8 mouse cellular contexts compared by ENCODE assay signal in genomic region chr9:110656249-110657221, GRCm38 (mm10). TPM values are rescaled to one million over a fixed set of nuclear protein-coding genes. Genes with fewer than 3 reads are reported as not detected.
DNase-seq lines count a peak whose midpoint lies in the region; ATAC-seq and TF ChIP-seq lines count a peak whose summit lies in the region.

Gene Ccdc12 (plus strand): TSS chr9:110656503.

- peak; percentile 96 to 97 for DNase-seq in heart, postnatal 10 days
- peak; percentile 94 for DNase-seq in large intestine, adult 2 months (ENCODE audit: low read depth, low spot score)
- DNase-seq in liver, postnatal 0 days = peak; percentile 95
- peak; percentile 95 for DNase-seq in testis, postnatal 10 days (ENCODE audit: low spot score)

- peak; percentile 91 for ATAC-seq in cerebellum, adult (ENCODE audit: insufficient number of reproducible peaks, low FRiP score, low TSS enrichment)
- peak; percentile 98 for ATAC-seq in forebrain, embryonic 13.5 days
- peak; percentile 84 for ATAC-seq in liver, postnatal 0 days
- ATAC-seq in neural tube, embryonic 14.5 days (ENCODE audit: low read depth) = peak; percentile 98

- under 1% methylated on average over 52 of the region's 52 CpGs for whole genome bisulfite sequencing in forebrain, embryonic 13.5 days
- WGBS in large intestine, adult 2 months = under 1% methylated on average over 52 of the region's 52 CpGs
- WGBS in liver, postnatal 0 days (ENCODE audit: insufficient replicate concordance) = under 1% methylated on average over 52 of the region's 52 CpGs
- WGBS in neural tube, embryonic 14.5 days = under 1% methylated on average over 52 of the region's 52 CpGs

- peaks cover 3% of the 10 kb centered on the region for H3K4me1 ChIP-seq in ES-Bruce4 (ENCODE audit: control insufficient read depth, insufficient read depth, low read length)
- peaks cover 56% of the 10 kb centered on the region for H3K4me1 ChIP-seq in forebrain, embryonic 13.5 days
- peaks cover 69% of the 10 kb centered on the region for H3K4me1 ChIP-seq in liver, postnatal 0 days (ENCODE audit: insufficient read depth)
- H3K4me1 ChIP-seq in neural tube, embryonic 14.5 days (ENCODE audit: control insufficient read depth, insufficient read depth, low read length) = peaks cover 8% of the 10 kb centered on the region; the same call in 1 of the 2 replicates

- peak within 1 kb of the TSS; percentile 74 for H3K4me2 ChIP-seq in forebrain, embryonic 13.5 days
- peak within 1 kb of the TSS; percentile 73 for H3K4me2 ChIP-seq in liver, postnatal 0 days (ENCODE audit: low read depth, low read length)
- peak within 1 kb of the TSS; percentile 72 for H3K4me2 ChIP-seq in neural tube, embryonic 14.5 days (ENCODE audit: low read depth, low read length)

- peak within 1 kb of the TSS; percentile 69 for H3K9ac ChIP-seq in ES-Bruce4 (ENCODE audit: low read depth, poor library complexity, severe bottlenecking)
- H3K9ac ChIP-seq in forebrain, embryonic 13.5 days = peak within 1 kb of the TSS; percentile 79
- H3K9ac ChIP-seq in liver, postnatal 0 days (replicated peaks) = peak within 1 kb of the TSS; percentile 83
- peak within 1 kb of the TSS; percentile 74 for H3K9ac ChIP-seq in neural tube, embryonic 14.5 days (replicated peaks; ENCODE audit: low read depth, low read length)

- TF ChIP-seq EP300 in ES-Bruce4 (IDR thresholded peaks at IDR 0.05; ENCODE audit: insufficient read depth, low read depth, low read length) = 0 out of 2 replicates have a peak, but pooled peaks have one; percentile 3
- peak; percentile 44; the same call in 1 of the 2 replicates for TF ChIP-seq EP300 in liver, postnatal 0 days (IDR thresholded peaks at IDR 0.05; ENCODE audit: low read depth)

- H3K36me3 ChIP-seq in ES-Bruce4 (ENCODE audit: control insufficient read depth, insufficient read depth, low read length, poor library complexity, severe bottlenecking) = no peaks in the 10 kb centered on the region
- no peaks in the 10 kb centered on the region; the same call in 1 of the 2 replicates for H3K36me3 ChIP-seq in forebrain, embryonic 13.5 days (ENCODE audit: poor library complexity, severe bottlenecking)
- H3K36me3 ChIP-seq in liver, postnatal 0 days (replicated peaks; ENCODE audit: insufficient read depth, low read length) = 0 out of 2 replicates have a peak, but pooled peaks cover 3% of the 10 kb centered on the region
- H3K36me3 ChIP-seq in neural tube, embryonic 14.5 days (ENCODE audit: control insufficient read depth, insufficient read depth, low read length) = no peaks in the 10 kb centered on the region

- H3K27me3 ChIP-seq in ES-Bruce4 (ENCODE audit: control insufficient read depth, insufficient read depth, low read length, poor library complexity, severe bottlenecking) = no peaks in the 10 kb centered on the region
- H3K27me3 ChIP-seq in forebrain, embryonic 13.5 days = peaks cover 24% of the 10 kb centered on the region
- H3K27me3 ChIP-seq in liver, postnatal 0 days (ENCODE audit: insufficient read depth, low read length) = peaks cover 15% of the 10 kb centered on the region
- H3K27me3 ChIP-seq in neural tube, embryonic 14.5 days (ENCODE audit: control insufficient read depth, insufficient read depth, low read length) = no peaks in the 10 kb centered on the region

- no peak for TF ChIP-seq CTCF in ES-Bruce4 (IDR thresholded peaks at IDR 0.05; ENCODE audit: low read depth, low read length)
- peak; percentile 21; the same call in 1 of the 2 replicates for TF ChIP-seq CTCF in liver, postnatal 0 days (IDR thresholded peaks at IDR 0.05; ENCODE audit: low read depth)

- no peaks in the 10 kb centered on the region for H3K9me3 ChIP-seq in ES-Bruce4 (replicated peaks; ENCODE audit: control insufficient read depth, insufficient read depth, low read length, poor library complexity, severe bottlenecking)
- no peaks in the 10 kb centered on the region for H3K9me3 ChIP-seq in forebrain, embryonic 13.5 days (replicated peaks)
- no peaks in the 10 kb centered on the region for H3K9me3 ChIP-seq in liver, postnatal 0 days (ENCODE audit: low read length)
- no peaks in the 10 kb centered on the region for H3K9me3 ChIP-seq in neural tube, embryonic 14.5 days (ENCODE audit: control insufficient read depth, low read length)

- peak within 1 kb of the TSS; percentile 70 for H3K27ac ChIP-seq in ES-Bruce4 (ENCODE audit: insufficient read depth, low read length)
- peak within 1 kb of the TSS; percentile 91 for H3K27ac ChIP-seq in forebrain, embryonic 13.5 days
- H3K27ac ChIP-seq in liver, postnatal 0 days (ENCODE audit: low read depth) = peak within 1 kb of the TSS; percentile 91
- H3K27ac ChIP-seq in neural tube, embryonic 14.5 days (ENCODE audit: low read depth, low read length) = peak within 1 kb of the TSS; percentile 91

- H3K4me3 ChIP-seq in ES-Bruce4 (ENCODE audit: low read depth, low read length) = peak within 1 kb of the TSS; percentile 92
- peak within 1 kb of the TSS; percentile 60 for H3K4me3 ChIP-seq in forebrain, embryonic 13.5 days
- H3K4me3 ChIP-seq in liver, postnatal 0 days (ENCODE audit: low read depth, low read length) = peak within 1 kb of the TSS; percentile 74
- H3K4me3 ChIP-seq in neural tube, embryonic 14.5 days (ENCODE audit: low read depth, low read length) = peak within 1 kb of the TSS; percentile 50

- peak; percentile 40 for TF ChIP-seq POLR2A in ES-Bruce4 (IDR thresholded peaks at IDR 0.05; ENCODE audit: insufficient read depth, low read length)

- intact Hi-C loops in heart, postnatal 10 days (cut with DNase I) = loop anchor here (2.0 kb wide), 1 partner anchor 16 kb away; no protein-coding TSS in a partner anchor

RNA-seq across cellular contexts. Expression of gene Ccdc12, which starts in this region (rescaled TPM):
- 33.5 and 40.5 TPM in 2 replicates for polyA plus RNA-seq in ES-Bruce4 (2011; ENCODE audit: insufficient read depth, insufficient read length, low read depth, missing spikeins)
- polyA plus RNA-seq in forebrain, embryonic 13.5 days (2015; fragmentation: Nextera tagmentation; extraction: Ambion mirVana) = 146 and 152 TPM in 2 replicates
- total RNA-seq in heart, postnatal 10 days (2021) = 10 to 100 TPM; 69.6 to 78.9 TPM
- 128 and 129 TPM in 2 replicates for polyA plus RNA-seq in large intestine, adult 2 months (2012; rRNA removed)
- polyA plus RNA-seq in liver, postnatal 0 days (2015; fragmentation: Nextera tagmentation; extraction: Ambion mirVana) = 69.3 and 71.1 TPM in 2 replicates
- 101 and 112 TPM in 2 replicates for polyA plus RNA-seq in neural tube, embryonic 14.5 days (2014; fragmentation: Nextera tagmentation; extraction: Ambion mirVana)

Comparison
In these comparisons a context has a peak if more than half of its experiments do, and no peak if none do; other contexts are left out.
1. Peak in every context shown above with its lines: DNase-seq, ATAC-seq, H3K4me3 ChIP-seq and H3K27ac ChIP-seq.